Mouse (Mus musculus) midbrain, embryonic 10.5 days (tissue): Measurements from ENCODE around the gene Hist2h4. TPM values are rescaled to one million over a fixed set of nuclear protein-coding genes. Genes with fewer than 3 reads are reported as not detected.
"Not testable (repeated sequence)": the region's sequence is repeated elsewhere in the genome, so short reads cannot be mapped to it uniquely, and the experiment has no call there.

Source experiments
- DNase-seq: peaks from one replicate; pipeline ENCODE4 v3.0.0-alpha.2; 2017; ENCODE audit warnings: low spot score
- H3K27ac ChIP-seq: fragments of 300-500 bp; sonication (generic); replicated peaks from 2 replicates; pipeline ENCODE4 v1.5.1; 2016; ENCODE audit warnings: mild to moderate bottlenecking
- H3K27me3 ChIP-seq: fragments of 300-500 bp; sonication (generic); 2 replicates; pipeline ENCODE4 v1.6.1; 2016; ENCODE audit warnings: low read depth, mild to moderate bottlenecking; ENCODE audit not compliant: poor library complexity, severe bottlenecking
- H3K36me3 ChIP-seq: fragments of 300-500 bp; sonication (generic); 2 replicates; pipeline ENCODE4 v1.6.1; 2016; ENCODE audit warnings: mild to moderate bottlenecking, moderate library complexity
- H3K4me1 ChIP-seq: fragments of 300-500 bp; sonication (generic); 2 replicates; pipeline ENCODE4 v1.6.1; 2016
- H3K4me3 ChIP-seq: fragments of 300-500 bp; sonication (generic); 2 replicates; pipeline ENCODE4 v1.5.1; 2016; ENCODE audit warnings: mild to moderate bottlenecking, moderate library complexity
- H3K9me3 ChIP-seq: fragments of 300-500 bp; sonication (generic); replicated peaks from 2 replicates; pipeline ENCODE4 v1.6.1; 2016; ENCODE audit warnings: mild to moderate bottlenecking
- whole genome bisulfite sequencing: fragments of 180-500 bp; shearing (Covaris S2); methylation state at CpG from one replicate; pipeline ENCODE4 v1.1.7; 2016; 5-methylcytosine and 5-hydroxymethylcytosine counted together
- polyA plus RNA-seq: library from polyadenylated mRNA; unstranded; fragments of >200 nt; fragmentation: Nextera tagmentation; extraction: Ambion mirVana; gene quantifications from 2 replicates; pipeline ENCODE4 v1.2.1, GENCODE M21; 2016

The Hist2h4 gene
- polyA plus RNA-seq, 1 experiment from 2014 or later = 12.6 TPM

DNA sequence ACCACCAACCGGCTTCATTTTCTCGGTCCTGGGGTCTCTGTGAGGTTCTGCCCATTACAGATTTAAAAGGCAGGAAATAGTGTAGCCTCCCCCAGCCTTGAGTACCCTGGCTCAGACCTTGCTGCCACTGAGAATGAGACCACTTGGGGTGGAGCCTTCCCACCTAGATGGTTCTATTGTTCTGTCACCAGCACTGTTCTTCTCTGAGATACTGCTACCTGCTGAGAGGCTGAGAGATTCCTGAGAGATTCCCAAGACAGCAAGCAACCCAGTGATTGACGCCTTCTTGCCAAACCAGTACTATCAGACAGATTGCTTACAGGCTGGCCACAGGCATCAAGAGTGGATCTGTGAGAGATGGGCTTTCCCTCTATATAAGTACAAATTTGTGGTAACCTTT, 26.1 kb upstream of the Hist2h4 start:
- Histone ChIP-seq H3K36me3 (no peaks in the 10 kb centered on the region), H3K4me3 (no peak overlapping the region), H3K4me1 (peaks cover 9% of the 10 kb centered on the region), H3K9me3 (0 out of 2 replicates have a peak, but pooled peaks cover 4% of the 10 kb centered on the region), H3K27ac (no peak overlapping the region), H3K27me3 (peaks cover 20% of the 10 kb centered on the region)
- WGBS = 71% methylated on average over 3 of the region's 3 CpGs
- no peak for DNase-seq

DNA sequence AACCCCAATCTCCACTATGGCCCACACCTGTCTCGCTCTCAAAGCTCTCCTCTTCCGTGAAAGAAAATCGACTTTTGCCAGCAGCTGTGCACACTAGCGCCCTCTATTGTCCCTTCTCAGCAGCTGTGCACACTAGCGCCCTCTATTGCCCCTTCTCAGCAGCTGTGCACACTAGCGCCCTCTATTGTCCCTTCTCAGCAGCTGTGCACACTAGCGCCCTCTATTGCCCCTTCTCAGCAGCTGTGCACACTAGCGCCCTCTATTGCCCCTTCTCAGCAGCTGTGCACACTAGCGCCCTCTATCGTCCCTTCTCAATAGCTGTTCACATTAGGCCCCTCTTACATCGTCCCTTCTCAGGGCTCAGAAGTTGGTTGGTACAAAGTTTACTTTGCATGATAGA, 24.2 kb upstream of the Hist2h4 start:
- WGBS = 85% methylated on average over 11 of the region's 11 CpGs
- peaks cover 19% of the 10 kb centered on the region for H3K4me1 ChIP-seq
- H3K9me3 ChIP-seq, H3K36me3 ChIP-seq, DNase-seq, H3K4me3 ChIP-seq, H3K27ac ChIP-seq: not testable (repeated sequence)
- H3K27me3 ChIP-seq = peaks cover 39% of the 10 kb centered on the region

DNA sequence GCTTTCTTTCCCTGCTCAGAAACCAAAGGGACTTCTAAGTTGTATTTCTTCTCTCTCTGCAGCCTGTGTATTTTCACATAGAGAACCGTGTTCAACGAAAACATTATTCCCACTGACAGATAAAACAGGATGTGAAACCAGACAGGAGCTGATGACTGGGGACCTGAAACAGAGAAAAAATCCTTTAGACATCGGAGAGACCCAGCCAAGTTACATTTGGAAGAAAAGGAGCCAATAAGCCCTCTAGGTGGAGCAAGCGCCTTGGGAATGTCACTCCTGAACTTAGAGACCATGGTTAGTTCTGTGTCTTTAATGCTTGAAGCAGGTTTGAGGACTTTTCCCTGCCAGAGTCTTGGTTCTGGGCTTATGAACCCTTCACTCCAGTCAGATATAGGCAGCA, 21.3 kb upstream of the Hist2h4 start:
- Histone ChIP-seq H3K27ac (no peak overlapping the region), H3K9me3 (0 out of 2 replicates have a peak, but pooled peaks cover 4% of the 10 kb centered on the region), H3K27me3 (peaks cover 62% of the 10 kb centered on the region), H3K36me3 (no peaks in the 10 kb centered on the region), H3K4me1 (peaks cover 19% of the 10 kb centered on the region), H3K4me3 (peak overlapping the region; percentile 29; the same call in 1 of the 2 replicates)
- WGBS = 26% methylated on average over 4 of the region's 4 CpGs
- peak; percentile 21 for DNase-seq

DNA sequence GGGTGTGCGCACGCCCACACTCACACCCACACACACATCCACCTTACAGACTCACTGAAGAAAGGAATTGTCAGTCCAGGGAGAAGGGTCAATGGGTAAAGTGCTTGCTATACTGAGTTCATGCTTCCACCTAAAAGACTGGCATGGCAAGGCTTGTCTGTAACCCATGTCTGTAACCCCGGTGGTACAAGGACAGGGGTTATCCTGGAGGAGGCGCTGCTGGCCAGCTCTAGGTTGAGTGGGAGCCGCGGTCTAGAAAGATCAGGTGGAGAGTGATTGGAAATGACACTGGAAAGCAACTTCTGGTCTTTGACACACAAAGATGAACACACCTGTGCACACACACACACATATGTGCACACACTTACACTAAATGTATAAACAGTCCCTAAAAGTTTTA, 17.5 kb upstream of the Hist2h4 start:
- Histone ChIP-seq H3K4me1 (peaks cover 28% of the 10 kb centered on the region), H3K27me3 (peaks cover 65% of the 10 kb centered on the region), H3K36me3 (no peaks in the 10 kb centered on the region), H3K4me3 (no peak overlapping the region), H3K27ac (no peak overlapping the region), H3K9me3 (no peaks in the 10 kb centered on the region)
- no peak for DNase-seq
- WGBS = 56% methylated on average over 6 of the region's 6 CpGs

DNA sequence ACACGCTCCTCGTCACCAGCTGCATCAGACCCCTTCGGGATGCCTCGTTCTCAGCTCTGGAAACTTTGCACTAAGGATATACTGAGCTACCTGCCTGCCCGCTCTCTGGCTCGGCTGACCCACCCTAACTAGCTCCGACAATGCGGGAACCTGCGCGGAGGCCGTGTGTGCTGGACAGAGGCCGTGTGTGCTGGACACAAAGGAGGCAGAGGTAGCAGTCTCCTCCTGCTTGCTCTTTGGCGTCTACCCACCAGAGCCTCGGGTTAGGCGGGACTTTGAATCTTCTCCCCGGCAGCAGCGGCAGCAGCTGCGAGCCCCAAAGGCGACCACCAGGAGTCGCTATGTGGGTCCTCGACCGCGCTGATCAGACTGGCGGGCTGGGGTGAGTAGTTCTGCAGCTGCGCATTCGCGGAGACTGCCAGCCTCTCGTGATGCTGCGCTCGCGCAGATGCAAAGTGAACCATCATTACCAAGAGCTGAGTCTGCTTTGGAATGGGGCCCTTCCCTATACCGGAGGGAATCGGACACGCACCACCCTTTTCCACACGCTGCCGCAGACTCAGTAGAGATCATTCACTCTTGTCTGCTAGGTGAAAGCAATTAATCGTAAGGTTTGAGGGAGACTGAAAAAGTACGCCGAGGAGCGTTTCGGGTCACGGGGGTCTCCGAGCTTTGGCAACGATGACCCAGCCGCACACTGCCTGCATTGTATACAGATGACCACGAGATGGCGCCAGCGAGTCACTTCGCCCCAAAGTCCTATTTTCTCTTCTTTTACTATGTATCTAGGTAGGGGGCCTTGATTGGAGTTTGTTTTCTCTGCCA, 14.9 kb upstream of the Hist2h4 start:
- peak; percentile 95 for DNase-seq
- WGBS = under 1% methylated on average over 49 of the region's 49 CpGs
- Histone ChIP-seq H3K27me3 (peaks cover 38% of the 10 kb centered on the region), H3K27ac (peak overlapping the region; percentile 90), H3K4me3 (peak overlapping the region; percentile 60), H3K9me3 (no peaks in the 10 kb centered on the region), H3K4me1 (peaks cover 16% of the 10 kb centered on the region), H3K36me3 (no peaks in the 10 kb centered on the region)

DNA sequence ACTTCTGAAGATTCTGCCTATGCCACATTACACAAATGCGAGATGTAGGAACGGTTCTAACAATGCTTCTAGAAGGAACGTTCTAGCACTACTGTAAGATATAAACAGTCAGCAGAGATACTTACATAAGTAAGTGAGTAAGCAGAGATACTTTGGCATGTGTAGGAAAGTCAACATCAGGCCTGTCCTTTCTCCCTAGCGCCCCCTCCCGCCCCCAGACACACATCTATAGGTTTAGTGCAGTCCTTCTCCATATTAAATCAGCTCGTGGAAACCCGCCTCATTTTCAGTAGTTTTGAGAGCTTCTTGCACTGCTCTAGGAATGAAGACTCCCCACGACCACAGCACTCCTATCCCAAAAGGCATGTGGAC, 14.3 kb upstream of the Hist2h4 start:
- Histone ChIP-seq H3K4me1 (peaks cover 16% of the 10 kb centered on the region), H3K4me3 (peak overlapping the region; percentile 60), H3K9me3 (no peaks in the 10 kb centered on the region), H3K27me3 (peaks cover 32% of the 10 kb centered on the region), H3K27ac (peak overlapping the region; percentile 90), H3K36me3 (no peaks in the 10 kb centered on the region)
- 13% methylated on average over 8 of the region's 8 CpGs for WGBS
- DNase-seq = no peak

DNA sequence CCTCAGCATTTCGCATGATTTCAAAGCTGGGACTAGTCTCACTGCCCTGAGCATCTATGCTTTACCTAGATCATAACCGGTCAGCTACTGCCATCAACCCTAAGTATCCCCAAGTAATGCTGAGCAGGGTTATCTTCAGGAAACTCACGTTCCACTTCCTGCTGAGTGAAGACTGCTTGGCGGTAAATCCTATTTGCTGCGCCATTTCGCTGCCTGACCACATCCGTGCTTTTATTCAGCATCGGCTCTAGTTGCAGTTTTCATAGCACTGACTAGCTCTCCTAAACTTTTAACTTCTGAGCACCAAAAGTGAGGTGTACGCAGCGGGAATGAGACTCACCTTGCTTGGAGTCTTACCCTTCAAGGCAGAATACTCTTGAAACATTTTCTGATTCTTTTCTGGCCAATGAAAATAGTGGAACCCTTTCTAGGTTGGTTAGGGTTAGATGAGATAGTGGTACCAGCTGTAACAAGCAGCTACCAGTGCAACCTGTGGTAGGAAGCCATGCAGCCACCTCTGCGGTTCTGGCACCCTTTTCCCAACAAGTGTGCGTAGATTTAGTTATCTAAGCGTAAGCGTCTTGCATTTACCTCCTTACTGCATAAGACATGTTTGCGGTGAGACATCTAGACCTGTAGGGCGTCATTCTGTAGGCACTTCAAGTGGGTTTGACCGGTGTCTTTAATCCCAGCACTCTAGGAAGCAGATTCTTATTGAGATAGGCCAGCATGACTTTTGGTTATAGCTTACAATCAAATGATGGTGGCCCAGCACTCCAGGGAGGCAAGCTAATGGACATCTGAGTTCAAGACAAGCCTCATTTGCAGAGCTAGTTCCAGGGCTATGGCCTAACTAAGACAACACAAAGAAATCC, 10.7 kb upstream of the Hist2h4 start:
- H3K9me3 ChIP-seq = no peaks in the 10 kb centered on the region
- H3K27me3 ChIP-seq = peaks cover 9% of the 10 kb centered on the region; the same call in 1 of the 2 replicates
- H3K4me1 ChIP-seq = peaks cover 16% of the 10 kb centered on the region
- H3K4me3 ChIP-seq = no peak overlapping the region
- H3K36me3 ChIP-seq = no peaks in the 10 kb centered on the region
- H3K27ac ChIP-seq = no peak overlapping the region
- no peak for DNase-seq
- WGBS = 90% methylated on average over 17 of the region's 17 CpGs

DNA sequence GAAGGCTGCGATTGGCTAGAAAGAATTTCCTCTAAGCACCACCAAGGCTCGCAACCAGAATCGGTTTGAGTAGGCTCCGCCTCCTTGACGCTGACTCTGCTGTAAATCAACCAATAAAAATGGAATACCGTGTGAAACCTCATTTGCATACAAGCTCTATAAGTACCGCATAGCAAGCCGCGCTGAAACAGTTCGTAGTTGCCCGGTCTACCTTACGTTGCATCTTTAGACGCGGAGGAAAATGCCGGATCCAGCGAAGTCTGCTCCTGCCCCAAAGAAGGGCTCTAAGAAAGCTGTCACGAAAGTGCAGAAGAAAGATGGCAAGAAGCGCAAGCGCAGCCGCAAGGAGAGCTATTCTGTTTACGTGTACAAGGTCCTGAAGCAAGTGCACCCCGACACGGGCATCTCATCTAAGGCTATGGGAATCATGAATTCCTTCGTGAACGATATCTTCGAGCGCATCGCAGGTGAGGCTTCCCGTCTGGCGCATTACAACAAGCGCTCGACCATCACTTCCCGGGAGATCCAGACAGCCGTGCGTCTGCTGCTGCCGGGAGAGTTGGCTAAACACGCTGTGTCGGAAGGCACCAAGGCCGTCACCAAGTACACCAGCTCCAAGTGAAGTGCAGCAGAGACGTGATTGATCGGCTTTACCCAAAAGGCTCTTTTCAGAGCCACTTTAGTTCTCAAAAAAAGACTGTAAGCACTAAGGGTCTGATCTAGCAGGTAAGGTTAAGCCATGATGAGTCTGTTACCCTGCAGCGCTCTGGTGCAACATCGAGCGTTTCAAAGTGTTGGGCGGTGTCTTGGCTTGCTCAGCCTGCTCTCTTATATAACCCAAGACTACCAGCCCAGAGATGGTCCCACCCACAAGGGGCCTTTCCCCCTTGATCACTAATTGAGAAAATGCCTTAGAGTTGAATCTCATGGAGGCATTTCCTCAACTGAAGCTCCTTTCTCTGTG, 6.7 kb upstream of the Hist2h4 start, which contains the start of gene Hist2h2bb:
Gene Hist2h2bb (plus strand): TSS at position 242 of the 964 bp plus-strand sequence.
- Histone ChIP-seq H3K4me3 (peak within 1 kb of the TSS; percentile 68), H3K27me3 (no peaks in the 10 kb centered on the region), H3K9me3 (no peaks in the 10 kb centered on the region), H3K36me3 (no peaks in the 10 kb centered on the region), H3K27ac (peak within 1 kb of the TSS; percentile 96), H3K4me1 (peaks cover 17% of the 10 kb centered on the region)
- under 1% methylated on average over 45 of the region's 45 CpGs for WGBS
- DNase-seq = peak; percentile 92

DNA sequence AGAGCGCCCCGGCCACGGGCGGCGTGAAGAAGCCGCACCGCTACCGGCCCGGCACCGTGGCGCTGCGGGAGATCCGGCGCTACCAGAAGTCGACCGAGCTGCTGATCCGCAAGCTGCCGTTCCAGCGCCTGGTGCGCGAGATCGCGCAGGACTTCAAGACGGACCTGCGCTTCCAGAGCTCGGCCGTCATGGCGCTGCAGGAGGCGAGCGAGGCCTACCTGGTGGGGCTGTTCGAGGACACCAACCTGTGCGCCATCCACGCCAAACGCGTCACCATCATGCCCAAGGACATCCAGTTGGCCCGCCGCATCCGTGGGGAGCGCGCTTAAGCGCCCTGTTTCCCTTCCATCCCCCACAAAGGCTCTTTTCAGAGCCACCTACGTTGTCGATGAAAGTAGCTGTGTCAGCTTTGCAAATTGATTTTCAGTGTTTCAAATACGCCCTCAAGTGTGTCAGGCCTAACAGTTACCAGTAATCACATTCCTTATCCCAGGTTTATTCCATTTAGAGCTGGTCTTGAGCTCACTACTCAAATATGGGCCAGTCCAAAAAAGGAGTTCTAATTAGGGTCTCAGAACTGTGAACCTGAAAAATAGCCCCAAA, 5.8 kb upstream of the Hist2h4 start:
- H3K27me3 ChIP-seq, H3K9me3 ChIP-seq, H3K36me3 ChIP-seq: not testable (repeated sequence)
- H3K4me1 ChIP-seq = peaks cover 26% of the 10 kb centered on the region
- peak; percentile 48 for DNase-seq
- H3K27ac ChIP-seq = peak overlapping the region; percentile 96
- peak overlapping the region; percentile 68 for H3K4me3 ChIP-seq
- under 1% methylated on average over 16 of the region's 44 CpGs for WGBS

DNA sequence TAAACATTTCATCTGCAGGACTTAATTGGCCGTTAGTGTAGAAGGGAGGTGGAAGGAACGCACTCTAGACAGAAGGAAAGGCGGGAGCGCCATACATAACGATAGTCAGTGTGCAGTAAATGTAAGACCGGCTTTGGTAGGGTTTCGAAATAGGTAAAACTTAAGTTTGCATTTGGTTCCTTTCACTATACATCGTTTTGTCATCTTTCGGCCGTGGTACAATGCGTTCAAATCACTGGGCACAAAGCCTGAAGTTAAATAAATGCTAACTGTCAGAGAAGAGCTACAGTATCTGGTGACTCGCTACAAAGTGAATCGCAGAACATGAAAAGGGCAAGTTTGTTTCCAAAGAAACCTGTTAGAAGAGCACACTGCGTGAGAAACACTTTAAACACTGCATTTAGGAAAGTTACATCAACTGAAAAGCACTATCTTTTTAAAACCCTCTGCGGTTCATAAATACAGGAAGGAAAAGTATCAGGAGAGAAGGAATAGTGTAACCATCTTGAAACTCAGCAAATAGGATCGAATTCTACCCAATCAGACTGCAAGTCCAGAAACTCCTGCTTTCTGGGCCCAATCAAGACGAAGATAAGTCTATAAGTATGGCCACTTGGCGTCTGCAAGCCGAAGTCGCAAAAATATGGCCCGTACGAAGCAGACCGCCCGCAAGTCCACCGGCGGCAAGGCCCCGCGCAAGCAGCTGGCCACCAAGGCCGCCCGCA, 5.1 kb upstream of the Hist2h4 start, which contains the start of gene Hist2h3b:
Gene Hist2h3b (plus strand): TSS at position 604 of the 725 bp plus-strand sequence.
- peak within 1 kb of the TSS; percentile 96 for H3K27ac ChIP-seq
- H3K4me1 ChIP-seq = peaks cover 30% of the 10 kb centered on the region
- H3K4me3 ChIP-seq = peak within 1 kb of the TSS; percentile 68
- no peaks in the 10 kb centered on the region for H3K36me3 ChIP-seq
- 26% methylated on average over 30 of the region's 30 CpGs for WGBS
- DNase-seq = peak; percentile 81
- H3K9me3 ChIP-seq = no peaks in the 10 kb centered on the region
- H3K27me3 ChIP-seq = no peaks in the 10 kb centered on the region

DNA sequence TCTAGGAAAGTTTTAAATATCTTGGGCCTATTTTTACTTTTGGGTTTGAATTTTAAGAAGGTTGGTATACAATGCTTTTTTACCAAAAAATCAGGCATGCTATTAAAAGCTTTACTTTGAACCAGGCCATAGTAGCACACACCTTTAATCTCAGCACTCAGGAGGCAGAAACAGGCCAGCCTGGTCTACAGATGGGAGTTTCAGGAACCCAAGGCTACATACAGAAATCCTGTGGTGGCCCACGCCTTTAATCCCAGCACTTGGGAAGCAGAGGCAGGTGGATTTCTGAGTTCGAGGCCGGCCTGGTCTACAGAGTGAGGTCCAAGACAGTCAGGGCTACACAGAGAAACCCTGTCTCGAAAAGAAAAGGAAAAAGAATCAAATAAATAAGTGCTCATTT, 4.4 kb upstream of the Hist2h4 start:
- Histone ChIP-seq H3K27me3 (no peaks in the 10 kb centered on the region), H3K9me3 (no peaks in the 10 kb centered on the region), H3K4me1 (peaks cover 35% of the 10 kb centered on the region), H3K4me3 (peak overlapping the region; percentile 51), H3K27ac (peak overlapping the region; percentile 96), H3K36me3 (no peaks in the 10 kb centered on the region)
- no peak for DNase-seq
- WGBS = 83% methylated on average over 4 of the region's 4 CpGs
